Mouse (Mus musculus) granulocyte monocyte progenitor cell, adult 5-6 weeks (primary cell): Measurements from ENCODE around the gene Tcf7l1. TPM values are rescaled to one million over a fixed set of nuclear protein-coding genes. Genes with fewer than 3 reads are reported as not detected.

Source experiments
- ATAC-seq: replicated peaks from 2 replicates; pipeline ENCODE4 v1.8.0; 2016; ENCODE audit warnings: mild to moderate bottlenecking, moderate TSS enrichment, inconsistent platforms; ENCODE audit not compliant: poor library complexity, severe bottlenecking
- total RNA-seq, 2 experiments: library from RNA; stranded (forward) in 1 of 2; stranded (reverse) in 1 of 2; fragments of 200-712, 200-1000 nt in 1 of 2; fragments of >200 nt in 1 of 2; fragmentation: Nextera tagmentation in 1 of 2; gene quantifications; 2 replicates each; pipeline ENCODE4 v1.2.3; 2014 to 2017

The Tcf7l1 gene
- total RNA-seq, 2 experiments from 2014 or later: not detected

DNA sequence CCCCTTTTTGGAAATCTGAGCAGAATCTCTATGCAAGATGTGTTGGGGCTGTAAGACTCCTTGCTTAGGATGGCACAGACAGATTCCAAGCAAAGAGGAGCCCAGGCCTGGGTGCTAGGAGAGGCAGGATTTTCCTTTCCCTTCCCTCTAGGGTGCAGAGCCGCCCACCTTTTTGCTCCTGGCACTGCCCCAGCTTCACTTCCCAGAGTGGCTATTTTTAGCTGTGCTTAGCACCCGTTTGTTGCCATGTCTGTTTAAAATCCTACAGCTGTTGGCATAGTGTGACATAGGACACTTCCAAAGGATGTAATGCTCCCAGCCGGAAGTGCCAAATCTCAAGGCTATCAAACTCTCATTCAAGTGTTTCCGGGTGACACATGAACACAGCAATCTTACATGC, 74.3 kb downstream of the Tcf7l1 start:
- no peak for ATAC-seq

DNA sequence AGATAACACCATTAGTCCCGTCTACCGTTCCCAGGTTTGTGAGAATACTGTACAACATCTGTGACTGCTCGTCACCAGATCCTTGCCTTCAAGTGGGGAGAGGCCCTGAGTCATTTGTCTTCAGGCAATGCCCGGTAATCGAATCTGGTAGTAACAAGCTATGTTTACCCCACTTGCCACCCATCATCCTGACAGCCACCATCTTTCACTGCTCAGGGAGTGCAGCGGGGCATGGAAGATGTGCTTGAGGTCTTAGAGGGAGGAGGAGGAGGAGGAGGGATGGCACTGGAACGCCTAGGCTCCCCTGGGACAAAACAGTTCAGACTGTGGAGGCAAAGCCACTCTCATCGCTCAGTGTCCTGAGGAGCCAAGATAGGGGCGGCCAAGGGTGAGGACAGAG, 74.8 kb downstream of the Tcf7l1 start:
- ATAC-seq: no peak

GRCm38 (mm10) chr6:72711508-72712081, 77.5 kb downstream of the Tcf7l1 start:
- ATAC-seq: no peak

- no peak for ATAC-seq
These were observed 78.1 kb downstream of the Tcf7l1 start for GRCm38 (mm10) chr6:72710897-72711507.

- no peak for ATAC-seq
These were observed 89.5 kb downstream of the Tcf7l1 start for GRCm38 (mm10) chr6:72699467-72700126.

GRCm38 (mm10) chr6:72698559-72698958, 90.5 kb downstream of the Tcf7l1 start:
- no peak for ATAC-seq

DNA sequence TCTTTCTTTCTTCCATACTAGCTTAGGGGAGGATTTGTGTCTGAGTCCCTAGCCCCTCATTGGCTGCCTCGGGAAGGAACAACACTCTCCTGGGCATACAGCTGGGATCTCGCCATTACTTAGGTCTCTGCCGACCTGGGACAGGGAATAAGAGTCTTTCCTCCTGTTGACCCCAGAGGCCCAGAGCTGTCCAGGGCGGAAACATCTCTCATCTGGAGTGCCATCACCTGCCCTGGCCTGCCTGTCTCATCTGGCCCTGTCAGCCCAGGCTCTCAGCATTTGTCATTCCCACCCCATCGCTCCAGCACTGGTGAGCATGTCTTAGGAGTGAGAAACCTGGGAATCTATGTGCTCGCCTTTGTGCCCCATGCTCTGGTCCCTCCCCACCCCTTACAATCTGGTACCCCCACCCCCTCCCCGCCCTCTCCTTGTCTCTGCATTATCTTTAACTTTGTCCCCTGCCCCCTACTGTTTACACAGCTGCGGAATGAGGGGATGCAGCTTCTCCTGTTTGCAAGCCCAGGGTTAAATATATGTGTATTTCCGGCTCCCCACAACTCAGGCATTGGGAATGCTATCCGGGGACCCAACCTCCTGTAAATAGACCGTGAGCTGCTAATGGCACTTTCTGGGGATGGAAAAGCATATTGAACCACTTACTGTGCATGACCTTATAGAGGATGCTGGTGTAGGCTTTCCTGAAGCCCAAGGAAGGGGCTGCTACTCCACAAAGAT, 92.3 kb downstream of the Tcf7l1 start:
- no peak for ATAC-seq

DNA sequence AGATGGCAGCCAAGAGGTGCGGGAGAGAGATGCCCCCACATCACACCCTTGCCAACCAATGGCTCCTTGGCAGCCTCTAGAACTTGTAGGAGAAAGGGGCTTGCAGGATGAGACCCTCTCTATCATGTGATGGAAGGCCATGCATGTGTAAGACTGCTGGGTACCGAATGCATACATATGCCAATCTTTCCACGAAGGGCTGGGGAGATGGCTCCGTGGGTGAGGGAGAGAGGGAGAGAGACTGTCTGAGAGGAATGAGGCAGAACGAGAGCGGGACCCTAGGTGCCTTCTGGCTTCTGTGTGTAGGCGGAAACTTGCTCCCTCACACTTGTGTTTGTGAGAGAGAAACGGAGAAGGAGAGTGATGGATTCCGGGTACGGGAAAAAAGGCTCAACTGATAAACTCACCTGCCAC, 94.3 kb downstream of the Tcf7l1 start:
- no peak for ATAC-seq

DNA sequence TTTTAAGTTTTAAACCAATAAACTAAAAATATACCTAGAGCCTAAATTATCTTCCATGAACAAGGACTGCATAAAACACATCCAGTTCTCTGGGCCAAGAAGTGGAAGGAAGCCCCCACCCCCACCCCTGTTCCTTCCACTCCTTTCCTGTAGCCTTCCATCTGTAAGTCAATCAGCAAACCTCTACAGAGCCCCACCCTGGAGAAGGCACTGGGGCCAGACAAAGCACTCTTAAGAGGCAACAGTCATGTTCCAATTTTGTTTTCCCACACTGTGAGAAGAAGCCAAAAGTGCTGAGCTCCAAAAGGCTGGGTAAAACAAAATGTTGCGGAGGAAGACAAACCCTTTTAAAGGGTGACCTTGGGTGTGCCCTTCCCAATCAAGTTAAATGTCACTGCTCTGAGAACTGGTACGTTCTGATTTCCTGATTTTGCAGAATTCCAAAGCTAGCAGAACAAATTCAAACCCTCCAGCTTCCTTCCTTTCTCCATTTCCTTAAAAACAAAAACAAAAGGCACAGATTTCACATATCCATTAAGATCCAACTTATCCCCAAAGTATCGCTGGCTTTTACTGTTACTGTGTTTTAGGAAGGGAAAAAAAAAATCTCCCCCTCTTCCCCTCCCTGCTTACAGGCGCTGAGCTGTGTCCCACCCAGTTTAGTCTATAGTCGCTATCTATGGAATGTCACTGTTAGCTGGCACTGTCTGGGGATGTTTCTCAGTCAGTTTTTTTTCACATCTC, 94.8 kb downstream of the Tcf7l1 start:
- ATAC-seq: no peak

DNA sequence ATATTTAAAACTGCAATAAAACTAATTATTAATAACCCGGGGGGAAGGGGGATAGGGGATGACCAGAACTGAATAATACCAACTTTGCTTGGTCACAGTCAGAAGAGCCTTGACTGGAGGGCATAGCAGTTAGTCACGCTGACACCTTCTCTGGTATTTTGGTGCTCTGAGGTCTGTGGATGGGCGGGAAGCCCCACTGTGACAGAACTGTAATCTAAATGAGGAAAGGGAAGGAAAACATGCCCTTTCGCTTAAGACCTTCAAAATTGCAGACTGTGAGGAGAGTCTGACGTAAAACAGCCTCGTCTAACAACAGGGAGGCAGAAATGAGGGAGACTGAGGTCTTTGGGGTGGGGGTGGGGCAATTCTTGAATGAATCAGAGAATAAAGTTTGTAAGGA, 96.6 kb downstream of the Tcf7l1 start:
- no peak for ATAC-seq

GRCm38 (mm10) chr6:72691549-72691948, 97.5 kb downstream of the Tcf7l1 start:
- no peak for ATAC-seq

DNA sequence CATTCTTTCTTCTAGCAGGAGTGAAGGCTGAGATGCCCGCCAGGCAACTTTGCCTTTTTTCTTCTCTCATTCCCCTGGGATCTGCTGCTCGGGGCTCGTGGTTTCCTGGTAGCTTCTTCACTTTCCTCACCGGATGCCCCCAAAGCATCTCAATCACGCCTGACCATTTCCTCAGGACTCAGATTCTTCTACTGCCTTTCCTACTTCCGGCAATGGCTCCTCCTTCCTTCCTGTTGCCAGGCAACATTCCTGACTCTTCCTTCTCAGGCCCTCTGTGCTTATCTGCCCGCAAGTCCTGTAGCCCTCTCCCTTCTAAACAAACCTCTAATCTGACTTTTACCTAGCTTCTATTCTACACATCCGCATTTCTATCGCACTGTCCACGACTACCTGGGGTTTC, 98.5 kb downstream of the Tcf7l1 start:
- no peak for ATAC-seq

DNA sequence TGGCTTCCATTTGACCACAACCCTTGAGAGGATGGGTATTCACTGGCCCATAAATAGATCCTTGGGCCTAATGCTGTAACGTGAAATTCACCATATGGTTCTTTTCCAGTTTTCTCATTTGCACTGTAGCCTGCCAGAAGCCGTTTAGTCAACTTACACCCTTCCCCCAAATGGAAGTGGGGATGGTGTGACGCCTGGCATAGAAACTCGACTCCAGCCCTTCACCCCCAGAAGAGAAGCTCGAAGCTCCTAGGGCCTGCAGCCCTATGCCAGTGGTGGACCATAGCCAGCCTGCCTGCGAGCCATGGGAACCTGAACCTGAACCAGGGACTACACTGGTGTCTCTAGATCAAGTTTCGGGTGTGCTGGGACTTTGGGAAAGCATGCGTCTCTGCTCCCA, 99.1 kb downstream of the Tcf7l1 start:
- no peak for ATAC-seq

DNA sequence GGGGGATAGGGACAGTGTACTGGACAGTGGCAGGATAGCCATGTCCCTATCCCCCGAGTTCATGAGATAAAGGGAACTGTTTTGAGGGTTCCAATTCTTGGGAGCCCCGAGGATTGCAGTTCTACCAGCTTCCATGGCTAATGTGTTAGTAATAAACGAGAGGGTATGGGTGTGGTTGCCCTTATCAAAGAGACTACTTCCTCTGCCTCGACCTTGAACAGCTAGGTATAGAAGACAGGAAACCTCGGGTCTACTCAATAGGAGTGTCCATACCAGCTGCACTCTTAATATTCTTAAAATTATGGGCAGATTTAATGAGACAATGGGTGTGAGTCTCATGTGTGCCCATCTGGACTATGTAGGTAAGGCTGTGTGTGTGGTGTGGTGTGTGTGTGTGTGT, 100.0 kb downstream of the Tcf7l1 start:
- no peak for ATAC-seq

GRCm38 (mm10) chr6:72685165-72685564, 103.9 kb downstream of the Tcf7l1 start:
- ATAC-seq: no peak

DNA sequence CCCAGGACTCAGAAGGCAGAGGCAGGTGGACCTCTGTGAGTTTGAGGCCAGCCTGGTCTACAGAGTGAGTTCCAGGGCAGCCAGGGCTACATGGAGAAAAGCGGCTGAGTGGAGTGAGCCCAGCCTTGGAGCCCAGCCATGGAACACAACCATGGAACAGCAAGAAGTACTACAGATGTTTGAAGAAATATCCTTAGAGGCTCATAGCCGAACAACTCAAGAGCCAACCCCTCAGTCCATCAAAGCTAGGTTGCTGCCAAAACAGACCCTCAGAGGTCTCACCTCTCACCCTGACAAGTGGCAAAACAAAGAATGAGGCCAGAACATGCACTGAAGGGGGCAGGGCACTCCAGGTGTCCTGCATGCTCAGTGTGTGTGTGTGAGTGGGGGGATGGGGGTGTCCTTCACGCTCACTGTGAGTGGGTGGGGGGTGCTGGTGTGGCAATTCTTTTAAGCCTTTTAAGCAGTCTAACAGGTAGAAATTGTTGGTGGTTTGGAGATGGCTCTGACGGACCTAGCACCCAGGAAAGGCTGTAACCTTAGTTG, 104.7 kb downstream of the Tcf7l1 start:
- no peak for ATAC-seq

DNA sequence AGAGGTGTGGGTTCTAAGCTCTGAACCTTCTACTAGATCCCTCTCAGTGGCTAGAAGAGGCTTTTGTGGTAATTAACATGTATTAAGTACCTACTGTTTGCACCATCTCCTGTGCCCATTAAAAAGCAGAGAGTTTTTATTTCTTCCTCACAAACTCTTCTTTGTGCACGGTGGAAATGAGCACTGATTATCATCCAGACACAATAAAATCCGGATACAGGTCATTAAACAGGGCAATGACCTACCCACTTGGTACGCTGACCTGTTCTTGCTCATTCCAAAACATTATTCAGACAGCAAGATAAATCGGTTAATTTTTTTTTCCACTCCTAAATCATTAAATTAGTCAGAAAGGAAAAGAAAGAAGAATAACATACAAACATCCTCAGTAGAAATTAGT, 106.8 kb downstream of the Tcf7l1 start:
- ATAC-seq: no peak

GRCm38 (mm10) chr6:72680936-72681335, 108.1 kb downstream of the Tcf7l1 start:
- ATAC-seq: no peak

DNA sequence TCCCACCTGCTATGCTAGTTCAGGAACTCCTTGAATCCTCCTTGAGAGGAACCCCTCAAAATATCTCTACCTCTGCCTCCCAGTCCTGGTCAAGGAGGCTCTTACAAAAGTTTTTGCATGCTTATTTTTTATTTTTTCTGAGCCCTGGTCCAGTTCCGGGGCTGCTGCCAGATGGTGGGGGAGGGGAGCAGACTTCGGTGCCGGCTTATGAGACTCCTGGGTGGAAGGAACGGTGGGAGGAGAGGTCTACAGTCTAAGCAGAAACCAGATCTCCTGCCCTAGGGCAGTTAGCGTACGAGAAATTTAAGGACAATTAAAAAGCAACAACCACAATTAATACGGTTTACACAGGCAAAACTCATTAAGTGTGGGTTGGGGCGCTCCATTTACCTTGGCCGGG, 110.4 kb downstream of the Tcf7l1 start:
- no peak for ATAC-seq

DNA sequence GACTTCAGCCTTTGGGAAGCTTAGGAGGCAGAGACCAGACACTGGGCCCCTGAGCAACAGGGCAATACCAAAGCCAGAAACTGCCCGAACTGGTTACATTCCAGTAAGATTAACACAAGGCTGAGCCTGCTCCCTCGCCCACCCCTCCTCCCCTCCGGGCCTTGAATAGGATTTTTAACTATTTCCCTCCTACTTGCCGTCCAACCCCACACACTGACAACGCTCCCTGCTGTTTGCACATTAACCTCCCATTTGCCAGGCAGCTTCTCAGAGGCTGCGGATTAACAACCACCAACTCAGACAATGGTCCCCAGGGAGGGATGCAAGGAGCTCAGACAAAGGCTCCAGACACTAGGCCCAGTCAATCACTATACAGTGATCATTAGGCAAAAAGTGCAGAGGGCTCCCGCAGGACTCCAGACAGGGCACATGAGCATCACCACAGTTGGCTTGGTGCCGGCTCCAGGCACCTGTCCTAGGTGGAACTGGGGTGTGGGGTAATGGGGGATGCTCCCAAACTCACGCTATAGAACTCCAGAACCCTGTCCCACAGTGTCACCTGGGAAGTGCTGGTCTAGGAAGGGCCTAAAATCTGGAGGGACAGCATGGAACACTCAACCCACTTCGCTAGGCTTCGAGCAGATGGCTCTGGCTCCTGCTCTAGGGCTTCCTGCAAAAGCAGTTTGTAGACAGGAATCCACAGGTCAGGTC, 111.4 kb downstream of the Tcf7l1 start:
- no peak for ATAC-seq
